Mouse (Mus musculus): ENCODE measurements around the gene Msantd1.
"Not testable (repeated sequence)": the region's sequence is repeated elsewhere in the genome, so short reads cannot be mapped to it uniquely, and the experiment has no call there.

The Msantd1 gene

GRCm38 (mm10) chr5:34907910-34908725 lies at the start of gene Msantd1:
TSS of gene Msantd1 (plus strand) at chr5:34908012.
- no peak for DNase-seq

- no peak for DNase-seq
These were observed 42.4 kb upstream of the Msantd1 start for GRCm38 (mm10) chr5:34865367-34865766.

- not testable (repeated sequence) for DNase-seq
These were observed 27.5 kb upstream of the Msantd1 start for GRCm38 (mm10) chr5:34880307-34880706.

GRCm38 (mm10) chr5:34881023-34881422 lies 26.8 kb upstream of the Msantd1 start:
- no peak for DNase-seq

- DNase-seq: no peak
These were observed 22.6 kb upstream of the Msantd1 start for GRCm38 (mm10) chr5:34885250-34885649.

- no peak for DNase-seq
These were observed 18.6 kb upstream of the Msantd1 start for GRCm38 (mm10) chr5:34889252-34889651.

- DNase-seq: no peak
These were observed 10.9 kb upstream of the Msantd1 start for GRCm38 (mm10) chr5:34896697-34897453.

GRCm38 (mm10) chr5:34899787-34900469 lies 7.9 kb upstream of the Msantd1 start:
- DNase-seq: no peak

GRCm38 (mm10) chr5:34902371-34902770 lies 5.4 kb upstream of the Msantd1 start:
- DNase-seq: no peak

GRCm38 (mm10) chr5:34902811-34903385 lies 4.9 kb upstream of the Msantd1 start:
- DNase-seq: peak; percentile 33 to 56

- no peak for DNase-seq
These were observed 3.4 kb upstream of the Msantd1 start for GRCm38 (mm10) chr5:34904412-34904811.

GRCm38 (mm10) chr5:34907230-34907629 lies 582 bp upstream of the Msantd1 start:
- no peak for DNase-seq

GRCm38 (mm10) chr5:34908726-34909633 lies 1.2 kb downstream of the Msantd1 start:
- no peak for DNase-seq

- no peak for DNase-seq
These were observed 2.1 kb downstream of the Msantd1 start for GRCm38 (mm10) chr5:34909634-34910503.

- no peak for DNase-seq
These were observed 2.6 kb downstream of the Msantd1 start for GRCm38 (mm10) chr5:34910504-34910815.

- peak; percentile 77 to 87 for DNase-seq
These were observed 8.0 kb downstream of the Msantd1 start for GRCm38 (mm10) chr5:34915801-34916200.

GRCm38 (mm10) chr5:34917234-34917655 lies 9.4 kb downstream of the Msantd1 start:
- no peak for DNase-seq

GRCm38 (mm10) chr5:34918785-34919184 lies 11.0 kb downstream of the Msantd1 start:
- no peak for DNase-seq

GRCm38 (mm10) chr5:34922531-34922930 lies 14.7 kb downstream of the Msantd1 start:
- DNase-seq: no peak

GRCm38 (mm10) chr5:34923920-34924319 lies 16.1 kb downstream of the Msantd1 start:
- DNase-seq: peak in 1 of 2 experiments; percentile 11

GRCm38 (mm10) chr5:34924519-34924918 lies 16.7 kb downstream of the Msantd1 start:
- DNase-seq: peak in 1 of 2 experiments; percentile 16

Data from kidney, postnatal 25 days (tissue).